Comparison of ENCODE assay signal across 24 mouse cellular contexts in genomic region chr10:18214124-18214523, GRCm38 (mm10). TPM values are rescaled to one million over a fixed set of nuclear protein-coding genes. Genes with fewer than 3 reads are reported as not detected.
A peak's percentile ranks its signal among the peaks of the same experiment; 100 is the strongest.
DNase-seq lines count a peak whose midpoint lies in the region; ATAC-seq and TF ChIP-seq lines count a peak whose summit lies in the region.
"Had no signal": no experiment of that assay in that cellular context is flagged by ENCODE, and none has a peak within 500 bp of the region (broad histone marks: within the 10 kb centered on the region; RNA-seq: fewer than 3 reads in every experiment).

No protein-coding gene starts in this region.

- no peak overlapping the region for H3K4me2 ChIP-seq in intestine, embryonic 14.5 days (ENCODE audit: low read length)
- H3K4me2 ChIP-seq in intestine, embryonic 15.5 days (replicated peaks): no peak overlapping the region
- H3K4me2 ChIP-seq in limb, embryonic 14.5 days (replicated peaks; ENCODE audit: low read depth, low read length, severe bottlenecking): no peak overlapping the region
- H3K4me2 ChIP-seq in stomach, embryonic 15.5 days: no peak overlapping the region; the same call in 1 of the 2 replicates
- H3K4me2 ChIP-seq in forebrain, embryonic 16.5 days (ENCODE audit: low read length): no peak overlapping the region
- H3K4me2 ChIP-seq: embryonic facial prominence, embryonic 13.5 days; forebrain, embryonic 13.5 days; heart, embryonic 11.5 days; heart, embryonic 15.5 days; hindbrain, embryonic 13.5 days had no signal

- no peak overlapping the region for H3K27ac ChIP-seq in intestine, embryonic 14.5 days (ENCODE audit: low read depth)
- H3K27ac ChIP-seq in intestine, embryonic 15.5 days: no peak overlapping the region
- no peak overlapping the region for H3K27ac ChIP-seq in limb, embryonic 14.5 days (replicated peaks; ENCODE audit: low read depth, low read length)
- H3K27ac ChIP-seq in limb, embryonic 10.5 days: no peak overlapping the region
- no peak overlapping the region for H3K27ac ChIP-seq in stomach, embryonic 15.5 days
- H3K27ac ChIP-seq in gastrocnemius, adult 2 months: no peak overlapping the region
- H3K27ac ChIP-seq in forebrain, embryonic 16.5 days (ENCODE audit: low read length): no peak overlapping the region
- H3K27ac ChIP-seq: embryonic facial prominence, embryonic 13.5 days; forebrain, embryonic 13.5 days; heart, adult 2 months; heart, embryonic 15.5 days; hindbrain, embryonic 13.5 days had no signal

- no peak for TF ChIP-seq CTCF in E14TG2a.4 (conservative IDR thresholded peaks at IDR 0.05; ENCODE audit: low read length)
- no peak for TF ChIP-seq CTCF in gastrocnemius, adult 2 months (IDR thresholded peaks at IDR 0.05)

- WGBS in intestine, embryonic 14.5 days: 84% methylated on average over 5 of the region's 5 CpGs
- WGBS in intestine, embryonic 15.5 days: 76% methylated on average over 5 of the region's 5 CpGs
- WGBS in limb, embryonic 14.5 days: 80% methylated on average over 5 of the region's 5 CpGs
- WGBS in limb, embryonic 10.5 days: 94% methylated on average over 5 of the region's 5 CpGs
- 43% methylated on average over 5 of the region's 5 CpGs for WGBS in stomach, embryonic 15.5 days
- WGBS in forebrain, embryonic 16.5 days: 85% methylated on average over 5 of the region's 5 CpGs

- no peak overlapping the region for H3K4me3 ChIP-seq in intestine, embryonic 14.5 days (ENCODE audit: low read depth, low read length)
- H3K4me3 ChIP-seq in intestine, embryonic 15.5 days (replicated peaks): no peak overlapping the region
- H3K4me3 ChIP-seq in limb, embryonic 14.5 days (replicated peaks; ENCODE audit: low read length): no peak overlapping the region
- no peak overlapping the region for H3K4me3 ChIP-seq in limb, embryonic 10.5 days
- peak overlapping the region; percentile 48 for H3K4me3 ChIP-seq in E14TG2a.4 (replicated peaks; ENCODE audit: low read length)
- no peak overlapping the region for H3K4me3 ChIP-seq in stomach, embryonic 15.5 days (replicated peaks)
- no peak overlapping the region for H3K4me3 ChIP-seq in gastrocnemius, adult 2 months
- H3K4me3 ChIP-seq in forebrain, embryonic 16.5 days (replicated peaks; ENCODE audit: low read length): no peak overlapping the region
- H3K4me3 ChIP-seq: embryonic facial prominence, embryonic 13.5 days; forebrain, embryonic 13.5 days; heart, adult 2 months; heart, embryonic 15.5 days; hindbrain, embryonic 13.5 days had no signal

- H3K36me3 ChIP-seq in intestine, embryonic 14.5 days (ENCODE audit: control insufficient read depth, insufficient read depth, low read length): no peaks in the 10 kb centered on the region
- no peaks in the 10 kb centered on the region for H3K36me3 ChIP-seq in intestine, embryonic 15.5 days
- H3K36me3 ChIP-seq in limb, embryonic 14.5 days (ENCODE audit: control insufficient read depth, insufficient read depth, low read length): no peaks in the 10 kb centered on the region
- no peaks in the 10 kb centered on the region for H3K36me3 ChIP-seq in limb, embryonic 10.5 days
- peaks cover 7% of the 10 kb centered on the region; the same call in 1 of the 2 replicates for H3K36me3 ChIP-seq in E14TG2a.4 (ENCODE audit: insufficient read depth, low read length)
- no peaks in the 10 kb centered on the region for H3K36me3 ChIP-seq in stomach, embryonic 15.5 days
- no peaks in the 10 kb centered on the region for H3K36me3 ChIP-seq in forebrain, embryonic 16.5 days (ENCODE audit: control insufficient read depth, insufficient read depth)
- H3K36me3 ChIP-seq: embryonic facial prominence, embryonic 13.5 days; heart, embryonic 15.5 days had no signal

- H3K9me3 ChIP-seq in intestine, embryonic 14.5 days (ENCODE audit: control insufficient read depth, low read length): no peaks in the 10 kb centered on the region
- no peaks in the 10 kb centered on the region for H3K9me3 ChIP-seq in intestine, embryonic 15.5 days
- no peaks in the 10 kb centered on the region for H3K9me3 ChIP-seq in limb, embryonic 14.5 days (ENCODE audit: control insufficient read depth, low read length)
- no peaks in the 10 kb centered on the region for H3K9me3 ChIP-seq in limb, embryonic 10.5 days (replicated peaks)
- no peaks in the 10 kb centered on the region for H3K9me3 ChIP-seq in E14TG2a.4 (ENCODE audit: low read length)
- no peaks in the 10 kb centered on the region for H3K9me3 ChIP-seq in stomach, embryonic 15.5 days
- no peaks in the 10 kb centered on the region for H3K9me3 ChIP-seq in forebrain, embryonic 16.5 days (ENCODE audit: control insufficient read depth, low read length)
- H3K9me3 ChIP-seq: embryonic facial prominence, embryonic 13.5 days; forebrain, embryonic 13.5 days; heart, embryonic 15.5 days; hindbrain, embryonic 13.5 days had no signal

- no peak for ATAC-seq in intestine, embryonic 14.5 days (replicated peaks; ENCODE audit: low FRiP score, low TSS enrichment, low read depth)
- ATAC-seq in intestine, embryonic 15.5 days: no peak
- 0 out of 2 replicates have a peak, but pooled peaks have one; percentile 23 for ATAC-seq in limb, embryonic 14.5 days (ENCODE audit: low FRiP score, low read depth)
- peak; percentile 36; the same call in 1 of the 2 replicates for ATAC-seq in stomach, embryonic 15.5 days (ENCODE audit: insufficient read depth, low FRiP score, low read depth)
- no peak for ATAC-seq in forebrain, embryonic 16.5 days
- ATAC-seq: CD4-positive, CD25-positive, alpha-beta regulatory T cell, adult 4 months; forebrain, embryonic 13.5 days had no signal

- intact Hi-C loops in gastrocnemius, adult 2 months (cut with DNase I): no loop called here

- no peak overlapping the region for H3K9ac ChIP-seq in intestine, embryonic 14.5 days (ENCODE audit: low read length)
- H3K9ac ChIP-seq in intestine, embryonic 15.5 days: no peak overlapping the region
- H3K9ac ChIP-seq in limb, embryonic 14.5 days (ENCODE audit: low read depth, low read length, severe bottlenecking): no peak overlapping the region
- no peak overlapping the region for H3K9ac ChIP-seq in stomach, embryonic 15.5 days
- H3K9ac ChIP-seq in forebrain, embryonic 16.5 days (replicated peaks; ENCODE audit: low read depth, low read length): no peak overlapping the region
- H3K9ac ChIP-seq: embryonic facial prominence, embryonic 13.5 days; forebrain, embryonic 13.5 days; heart, embryonic 15.5 days; hindbrain, embryonic 13.5 days had no signal

- H3K4me1 ChIP-seq in intestine, embryonic 14.5 days (replicated peaks; ENCODE audit: control insufficient read depth, insufficient read depth, low read length): peaks cover 4% of the 10 kb centered on the region; the same call in 1 of the 2 replicates
- peaks cover 4% of the 10 kb centered on the region; the same call in 1 of the 2 replicates for H3K4me1 ChIP-seq in intestine, embryonic 15.5 days (replicated peaks)
- H3K4me1 ChIP-seq in limb, embryonic 14.5 days (ENCODE audit: control insufficient read depth, insufficient read depth, low read length): peaks cover 4% of the 10 kb centered on the region; the same call in 1 of the 2 replicates
- peaks cover 7% of the 10 kb centered on the region; the same call in 1 of the 2 replicates for H3K4me1 ChIP-seq in limb, embryonic 10.5 days
- H3K4me1 ChIP-seq in E14TG2a.4 (replicated peaks; ENCODE audit: low read depth, low read length): peaks cover 21% of the 10 kb centered on the region
- peaks cover 9% of the 10 kb centered on the region for H3K4me1 ChIP-seq in stomach, embryonic 15.5 days
- H3K4me1 ChIP-seq in forebrain, embryonic 16.5 days (replicated peaks; ENCODE audit: control insufficient read depth, insufficient read depth, low read length): no peaks in the 10 kb centered on the region
- H3K4me1 ChIP-seq: forebrain, embryonic 13.5 days had no signal

- H3K27me3 ChIP-seq in intestine, embryonic 14.5 days (replicated peaks; ENCODE audit: control insufficient read depth, insufficient read depth, low read length): no peaks in the 10 kb centered on the region
- H3K27me3 ChIP-seq in intestine, embryonic 15.5 days (replicated peaks): no peaks in the 10 kb centered on the region
- no peaks in the 10 kb centered on the region for H3K27me3 ChIP-seq in limb, embryonic 14.5 days (ENCODE audit: control insufficient read depth, insufficient read depth, low read length)
- H3K27me3 ChIP-seq in limb, embryonic 10.5 days (ENCODE audit: low read depth, poor library complexity, severe bottlenecking): no peaks in the 10 kb centered on the region
- H3K27me3 ChIP-seq in E14TG2a.4 (ENCODE audit: insufficient read depth, low read length): no peaks in the 10 kb centered on the region
- H3K27me3 ChIP-seq in stomach, embryonic 15.5 days (replicated peaks): no peaks in the 10 kb centered on the region
- H3K27me3 ChIP-seq in forebrain, embryonic 16.5 days (replicated peaks; ENCODE audit: control insufficient read depth, insufficient read depth, low read length): no peaks in the 10 kb centered on the region
- H3K27me3 ChIP-seq: embryonic facial prominence, embryonic 13.5 days; forebrain, embryonic 13.5 days; heart, embryonic 15.5 days; hindbrain, embryonic 13.5 days had no signal

- peak; percentile 45 for DNase-seq in intestine, embryonic 14.5 days (ENCODE audit: low spot score)
- DNase-seq in limb, embryonic 14.5 days (ENCODE audit: low spot score): no peak
- DNase-seq in limb, embryonic 10.5 days (ENCODE audit: low spot score): no peak
- DNase-seq in gastrocnemius, adult 2 months: no peak
- DNase-seq: adrenal gland, adult 2 months; adrenal gland, postnatal 25 days; B cell, adult 2 months; cerebellum, adult 18-20 months; cerebellum, adult 9-11 months; cerebellum, postnatal 36 days; gastrocnemius, postnatal 14 days; heart, adult 2 months; heart, postnatal 14 days had no signal

- TF ChIP-seq POLR2A in limb, embryonic 14.5 days (IDR thresholded peaks at IDR 0.05; ENCODE audit: borderline replicate concordance, extremely low read depth, insufficient read depth, insufficient read length): no peak

RNA-seq across cellular contexts. Expression of gene Ect2l, which starts 3.4 kb away (rescaled TPM):
- polyA plus RNA-seq in intestine, embryonic 14.5 days (2014; fragmentation: Nextera tagmentation; extraction: Ambion mirVana): 0.38 TPM in 1 of 2 replicates, not detected in the other
- 0.11 TPM in 1 of 2 replicates, not detected in the other for polyA plus RNA-seq in intestine, embryonic 15.5 days (2015; fragmentation: Nextera tagmentation; extraction: Ambion mirVana)
- polyA plus RNA-seq in limb, embryonic 14.5 days (2012; rRNA removed): 1.4 and 1.5 TPM in 2 replicates
- 0.88 and 1.0 TPM in 2 replicates for polyA plus RNA-seq in limb, embryonic 14.5 days (2014; fragmentation: Nextera tagmentation; extraction: Ambion mirVana)
- polyA plus RNA-seq in limb, embryonic 10.5 days (2016; fragmentation: Nextera tagmentation; extraction: Ambion mirVana): 0.54 and 0.87 TPM in 2 replicates
- 0.17 and 0.36 TPM in 2 replicates for polyA plus RNA-seq in stomach, embryonic 15.5 days (2015; fragmentation: Nextera tagmentation; extraction: Ambion mirVana)
- total RNA-seq in gastrocnemius, adult 2 months (2021): not detected
- 0.44 TPM in 1 of 2 replicates, not detected in the other for polyA plus RNA-seq in forebrain, embryonic 16.5 days (2015; fragmentation: Nextera tagmentation; extraction: Ambion mirVana)
- total RNA-seq: adrenal gland, adult 2 months; adrenal gland, postnatal 25 days; heart, adult 2 months; hematopoietic stem cell, adult 5-6 weeks had no signal
- polyA plus RNA-seq: adrenal gland, adult 2 months had no signal

RNA-seq across cellular contexts. Expression of gene Ccdc28a, which starts 20.7 kb away (rescaled TPM):
- polyA plus RNA-seq in intestine, embryonic 14.5 days (2014; fragmentation: Nextera tagmentation; extraction: Ambion mirVana): 20.0 and 23.2 TPM in 2 replicates
- 22.1 and 24.6 TPM in 2 replicates for polyA plus RNA-seq in intestine, embryonic 15.5 days (2015; fragmentation: Nextera tagmentation; extraction: Ambion mirVana)
- polyA plus RNA-seq in limb, embryonic 14.5 days (2012; rRNA removed): 20.6 and 20.8 TPM in 2 replicates
- polyA plus RNA-seq in limb, embryonic 14.5 days (2014; fragmentation: Nextera tagmentation; extraction: Ambion mirVana): 13.0 and 14.6 TPM in 2 replicates
- 6.1 and 6.5 TPM in 2 replicates for polyA plus RNA-seq in limb, embryonic 10.5 days (2016; fragmentation: Nextera tagmentation; extraction: Ambion mirVana)
- 11.2 and 15.3 TPM in 2 replicates for polyA plus RNA-seq in stomach, embryonic 15.5 days (2015; fragmentation: Nextera tagmentation; extraction: Ambion mirVana)
- total RNA-seq in gastrocnemius, adult 2 months (2021): 1 to 10 TPM; 7.6 to 9.1 TPM
- polyA plus RNA-seq in forebrain, embryonic 16.5 days (2015; fragmentation: Nextera tagmentation; extraction: Ambion mirVana): 7.8 and 9.6 TPM in 2 replicates

Comparison
In these comparisons a context has a peak if more than half of its experiments do, and no peak if none do; other contexts are left out.
1. ATAC-seq: peak in limb, embryonic 14.5 days (single experiment) and stomach, embryonic 15.5 days (single experiment); none in intestine, embryonic 14.5 days (single experiment), intestine, embryonic 15.5 days (single experiment) and forebrain, embryonic 16.5 days (single experiment).